Mouse (Mus musculus): ENCODE data around the gene Rarb. TPM values are rescaled to one million over a fixed set of nuclear protein-coding genes. Genes with fewer than 3 reads are reported as not detected.

The Rarb gene
- polyA plus RNA-seq, 1 experiment from 2014 or later = 19.3 TPM

- Histone ChIP-seq H3K36me3 (ENCODE audit: insufficient read depth, low read length) (no peaks in the 10 kb centered on the region), H3K9me3 (replicated peaks; ENCODE audit: low read length) (no peaks in the 10 kb centered on the region), H3K4me1 (replicated peaks; ENCODE audit: insufficient read depth, low read length) (peaks cover 28% of the 10 kb centered on the region; the same call in 1 of the 2 replicates), H3K4me2 (ENCODE audit: low read length) (no peak overlapping the region), H3K4me3 (replicated peaks; ENCODE audit: low read depth, low read length) (no peak overlapping the region), H3K27me3 (ENCODE audit: insufficient read depth, low read length) (no peaks in the 10 kb centered on the region), H3K9ac (ENCODE audit: low read depth, low read length) (no peak overlapping the region), H3K27ac (no peak overlapping the region)
- 91% methylated on average over 1 of the region's 1 CpGs for WGBS
- no peak for TF ChIP-seq CTCF (IDR thresholded peaks at IDR 0.05; ENCODE audit: low read depth)
- ATAC-seq (replicated peaks; ENCODE audit: low FRiP score, low read depth) (no peak), DNase-seq (ENCODE audit: low spot score) (no peak)
Measured at GRCm38 (mm10) chr14:16552293-16552692, 266.7 kb downstream of the Rarb start.

GRCm38 (mm10) chr14:16551843-16552242 is 267.1 kb downstream of the Rarb start:
- no peaks in the 10 kb centered on the region for H3K27me3 ChIP-seq (ENCODE audit: insufficient read depth, low read length)
- no peak for DNase-seq (ENCODE audit: low spot score)
- peaks cover 28% of the 10 kb centered on the region; the same call in 1 of the 2 replicates for H3K4me1 ChIP-seq (replicated peaks; ENCODE audit: insufficient read depth, low read length)
- no peak overlapping the region for H3K27ac ChIP-seq
- H3K4me2 ChIP-seq (ENCODE audit: low read length) = no peak overlapping the region
- H3K9ac ChIP-seq (ENCODE audit: low read depth, low read length) = no peak overlapping the region
- WGBS = 86% methylated on average over 1 of the region's 1 CpGs
- no peak for TF ChIP-seq CTCF (IDR thresholded peaks at IDR 0.05; ENCODE audit: low read depth)
- no peaks in the 10 kb centered on the region for H3K9me3 ChIP-seq (replicated peaks; ENCODE audit: low read length)
- no peak for ATAC-seq (replicated peaks; ENCODE audit: low FRiP score, low read depth)
- H3K36me3 ChIP-seq (ENCODE audit: insufficient read depth, low read length) = no peaks in the 10 kb centered on the region
- H3K4me3 ChIP-seq (replicated peaks; ENCODE audit: low read depth, low read length) = no peak overlapping the region

- H3K4me3 ChIP-seq (replicated peaks; ENCODE audit: low read depth, low read length) = no peak overlapping the region
- ATAC-seq (replicated peaks; ENCODE audit: low FRiP score, low read depth) (no peak), DNase-seq (ENCODE audit: low spot score) (no peak)
- H3K4me2 ChIP-seq (ENCODE audit: low read length) = no peak overlapping the region
- no peaks in the 10 kb centered on the region for H3K27me3 ChIP-seq (ENCODE audit: insufficient read depth, low read length)
- no peak overlapping the region for H3K27ac ChIP-seq
- 76% methylated on average over 8 of the region's 8 CpGs for WGBS
- TF ChIP-seq CTCF (IDR thresholded peaks at IDR 0.05; ENCODE audit: low read depth) = no peak
- H3K9me3 ChIP-seq (replicated peaks; ENCODE audit: low read length) = no peaks in the 10 kb centered on the region
- H3K4me1 ChIP-seq (replicated peaks; ENCODE audit: insufficient read depth, low read length) = 0 out of 2 replicates have a peak, but pooled peaks cover 7% of the 10 kb centered on the region
- no peak overlapping the region for H3K9ac ChIP-seq (ENCODE audit: low read depth, low read length)
- H3K36me3 ChIP-seq (ENCODE audit: insufficient read depth, low read length) = no peaks in the 10 kb centered on the region
Measured at GRCm38 (mm10) chr14:16548200-16548576, 270.8 kb downstream of the Rarb start.

GRCm38 (mm10) chr14:16547492-16548199 is 271.3 kb downstream of the Rarb start:
- 59% methylated on average over 6 of the region's 6 CpGs for WGBS
- Histone ChIP-seq H3K4me3 (replicated peaks; ENCODE audit: low read depth, low read length) (no peak overlapping the region), H3K9ac (ENCODE audit: low read depth, low read length) (no peak overlapping the region), H3K36me3 (ENCODE audit: insufficient read depth, low read length) (no peaks in the 10 kb centered on the region), H3K4me2 (ENCODE audit: low read length) (no peak overlapping the region), H3K27ac (no peak overlapping the region), H3K4me1 (replicated peaks; ENCODE audit: insufficient read depth, low read length) (0 out of 2 replicates have a peak, but pooled peaks cover 3% of the 10 kb centered on the region), H3K9me3 (replicated peaks; ENCODE audit: low read length) (no peaks in the 10 kb centered on the region), H3K27me3 (ENCODE audit: insufficient read depth, low read length) (no peaks in the 10 kb centered on the region)
- ATAC-seq (replicated peaks; ENCODE audit: low FRiP score, low read depth) (no peak), DNase-seq (ENCODE audit: low spot score) (no peak)
- no peak for TF ChIP-seq CTCF (IDR thresholded peaks at IDR 0.05; ENCODE audit: low read depth)

GRCm38 (mm10) chr14:16544995-16545394 is 274.0 kb downstream of the Rarb start:
- ATAC-seq (replicated peaks; ENCODE audit: low FRiP score, low read depth) = no peak
- 66% methylated on average over 2 of the region's 2 CpGs for WGBS
- no peak for DNase-seq (ENCODE audit: low spot score)
- no peak for TF ChIP-seq CTCF (IDR thresholded peaks at IDR 0.05; ENCODE audit: low read depth)
- Histone ChIP-seq H3K36me3 (ENCODE audit: insufficient read depth, low read length) (no peaks in the 10 kb centered on the region), H3K27ac (no peak overlapping the region), H3K4me1 (replicated peaks; ENCODE audit: insufficient read depth, low read length) (no peaks in the 10 kb centered on the region), H3K27me3 (ENCODE audit: insufficient read depth, low read length) (no peaks in the 10 kb centered on the region), H3K4me3 (replicated peaks; ENCODE audit: low read depth, low read length) (no peak overlapping the region), H3K4me2 (ENCODE audit: low read length) (no peak overlapping the region), H3K9ac (ENCODE audit: low read depth, low read length) (no peak overlapping the region), H3K9me3 (replicated peaks; ENCODE audit: low read length) (no peaks in the 10 kb centered on the region)

GRCm38 (mm10) chr14:16541641-16542040 is 277.3 kb downstream of the Rarb start:
- DNase-seq (ENCODE audit: low spot score) (no peak), ATAC-seq (replicated peaks; ENCODE audit: low FRiP score, low read depth) (no peak)
- Histone ChIP-seq H3K9ac (ENCODE audit: low read depth, low read length) (no peak overlapping the region), H3K9me3 (replicated peaks; ENCODE audit: low read length) (no peaks in the 10 kb centered on the region), H3K36me3 (ENCODE audit: insufficient read depth, low read length) (no peaks in the 10 kb centered on the region), H3K4me2 (ENCODE audit: low read length) (no peak overlapping the region), H3K27me3 (ENCODE audit: insufficient read depth, low read length) (no peaks in the 10 kb centered on the region), H3K4me1 (replicated peaks; ENCODE audit: insufficient read depth, low read length) (no peaks in the 10 kb centered on the region), H3K4me3 (replicated peaks; ENCODE audit: low read depth, low read length) (no peak overlapping the region), H3K27ac (no peak overlapping the region)
- WGBS = 69% methylated on average over 1 of the region's 1 CpGs
- no peak for TF ChIP-seq CTCF (IDR thresholded peaks at IDR 0.05; ENCODE audit: low read depth)

- Histone ChIP-seq H3K9me3 (replicated peaks; ENCODE audit: low read length) (no peaks in the 10 kb centered on the region), H3K9ac (ENCODE audit: low read depth, low read length) (no peak overlapping the region), H3K4me1 (replicated peaks; ENCODE audit: insufficient read depth, low read length) (no peaks in the 10 kb centered on the region), H3K4me3 (replicated peaks; ENCODE audit: low read depth, low read length) (no peak overlapping the region), H3K27ac (no peak overlapping the region), H3K4me2 (ENCODE audit: low read length) (no peak overlapping the region), H3K36me3 (ENCODE audit: insufficient read depth, low read length) (no peaks in the 10 kb centered on the region), H3K27me3 (ENCODE audit: insufficient read depth, low read length) (no peaks in the 10 kb centered on the region)
- ATAC-seq (replicated peaks; ENCODE audit: low FRiP score, low read depth) (no peak), DNase-seq (ENCODE audit: low spot score) (no peak)
- no peak for TF ChIP-seq CTCF (IDR thresholded peaks at IDR 0.05; ENCODE audit: low read depth)
- 31% methylated on average over 4 of the region's 4 CpGs for WGBS
Measured at GRCm38 (mm10) chr14:16537433-16537832, 281.5 kb downstream of the Rarb start.
